Mouse (Mus musculus) lung, postnatal 36 days (tissue): ENCODE results near the gene Gm6793.

ENCODE experiments used
- DNase-seq: peaks from one replicate; pipeline ENCODE4 v3.0.0; 2022; ENCODE audit warnings: mixed read lengths

The Gm6793 gene

DNA sequence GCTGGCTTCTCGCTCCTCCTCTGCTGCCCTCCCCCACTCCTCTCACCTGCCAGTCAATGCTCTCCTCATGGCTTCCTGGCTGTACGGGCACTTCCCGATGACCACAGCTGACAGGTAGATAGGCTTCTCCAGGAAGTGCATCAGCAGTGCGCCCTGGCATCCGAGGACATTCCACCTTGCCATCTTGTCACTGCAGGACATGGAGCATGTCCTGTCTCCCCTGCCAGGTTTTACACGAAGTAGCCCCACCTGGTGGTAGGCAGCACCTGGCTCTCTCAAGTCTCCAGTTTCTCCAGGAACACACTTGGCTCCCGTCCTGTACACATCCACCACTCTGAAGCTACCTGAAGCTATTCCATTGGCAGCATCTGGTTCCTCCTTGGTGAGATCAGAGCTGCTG, 32.7 kb downstream of the Gm6793 start:
- DNase-seq: peak; percentile 28

- no peak for DNase-seq
Observed at GRCm38 (mm10) chr8:111978147-111978546, 36.7 kb downstream of the Gm6793 start.

DNA sequence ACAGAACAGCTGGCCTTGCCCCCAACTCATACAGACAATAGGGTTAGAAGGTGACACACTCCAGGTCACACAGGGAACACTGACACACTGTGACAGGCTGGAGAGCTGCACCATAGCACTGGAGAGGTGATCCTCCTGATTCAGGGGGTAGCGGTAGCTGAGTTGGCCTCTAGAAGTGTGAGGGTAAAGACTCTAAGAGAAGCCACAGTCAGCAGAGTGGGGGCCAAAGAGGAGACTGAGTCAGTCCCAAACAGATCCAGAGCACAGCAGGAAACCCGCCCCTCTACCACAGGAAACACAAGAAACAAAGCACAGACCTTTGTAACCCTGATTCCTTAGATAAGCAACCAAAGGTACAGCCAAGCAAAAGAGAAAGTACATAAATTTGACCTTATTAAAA, 38.5 kb downstream of the Gm6793 start:
- no peak for DNase-seq

DNA sequence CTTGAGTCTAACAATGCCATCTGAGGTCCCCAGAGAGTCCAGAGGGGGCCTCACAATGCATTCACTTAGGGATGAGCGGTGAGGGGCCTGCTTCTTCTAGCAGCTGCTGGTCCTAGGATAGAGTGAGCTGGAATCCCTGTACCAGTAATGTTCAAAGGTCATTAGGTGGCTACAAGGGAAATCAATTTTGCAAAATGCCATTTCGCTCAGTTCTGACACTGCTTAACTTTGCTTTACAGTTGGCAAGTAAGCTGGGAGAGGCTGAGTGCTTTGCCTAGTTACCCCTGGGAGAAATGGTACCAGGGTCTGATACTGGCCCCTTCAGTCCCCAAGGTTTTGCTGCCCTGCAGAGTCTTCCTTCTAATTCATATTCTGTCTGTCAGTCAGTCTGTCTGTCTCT, 39.1 kb downstream of the Gm6793 start:
- DNase-seq: no peak

DNA sequence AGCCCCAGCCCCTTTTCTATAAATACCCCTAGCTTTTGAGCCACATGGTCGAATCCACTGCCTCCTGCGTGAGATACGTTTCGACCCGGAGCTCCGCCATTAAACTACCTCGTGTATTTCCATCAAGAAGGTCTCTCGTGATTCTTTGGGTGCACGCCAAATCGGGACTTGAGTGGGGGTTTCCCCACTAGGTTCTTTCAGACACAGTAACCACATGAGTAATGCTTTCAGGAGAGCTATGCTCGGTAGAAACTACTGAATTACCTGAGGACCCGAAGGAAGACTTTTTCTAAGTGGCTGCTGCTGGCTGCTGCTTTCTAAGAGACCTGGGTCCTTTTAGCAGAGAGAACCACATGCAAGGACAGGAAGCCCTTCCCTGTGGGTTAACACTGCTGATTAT, 40.7 kb downstream of the Gm6793 start:
- DNase-seq: no peak

- no peak for DNase-seq
Observed at GRCm38 (mm10) chr8:111968991-111969390, 45.8 kb downstream of the Gm6793 start.

DNA sequence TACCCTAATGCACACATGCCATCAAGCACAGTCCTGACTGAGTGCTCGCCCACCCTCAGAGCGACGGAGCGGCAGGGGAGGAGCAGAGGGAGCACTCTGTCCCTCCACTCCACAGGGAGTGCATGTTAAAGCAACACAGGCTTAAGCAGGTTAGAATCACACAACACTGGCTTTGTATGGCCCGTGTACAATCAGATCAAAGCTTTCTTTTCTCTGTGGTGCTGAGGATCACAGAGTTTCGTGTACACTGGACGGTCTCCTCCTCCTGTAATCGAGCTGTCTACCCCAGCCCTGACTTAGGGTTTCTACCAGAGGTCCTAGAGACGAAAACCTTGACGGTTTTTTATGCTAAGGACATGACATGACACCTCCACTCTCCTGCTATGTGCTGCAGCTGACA, 46.3 kb downstream of the Gm6793 start:
- DNase-seq: no peak

GRCm38 (mm10) chr8:111967246-111967870, 47.5 kb downstream of the Gm6793 start:
- no peak for DNase-seq

GRCm38 (mm10) chr8:111964849-111965561, 49.8 kb downstream of the Gm6793 start:
- DNase-seq: no peak

GRCm38 (mm10) chr8:111964351-111964750, 50.5 kb downstream of the Gm6793 start:
- DNase-seq: no peak

- DNase-seq: no peak
Observed at GRCm38 (mm10) chr8:111963546-111963945, 51.3 kb downstream of the Gm6793 start.
